Mouse (Mus musculus) splenic B cell, adult 2 months (primary cell): ENCODE results near the gene Edem2.

Experiments used
- DNase-seq: peaks from one replicate; pipeline ENCODE4 v3.0.0-alpha.2; 2011; ENCODE audit warnings: low read depth, low spot score
- H3K27me3 ChIP-seq: 2 replicates; pipeline ENCODE4 v1.6.1; 2012; ENCODE audit warnings: mild to moderate bottlenecking, low read length, moderate library complexity, mixed read lengths; ENCODE audit not compliant: control insufficient read depth, poor library complexity, insufficient read depth, severe bottlenecking
- H3K36me3 ChIP-seq: 2 replicates; pipeline ENCODE4 v1.6.1; 2012; ENCODE audit warnings: mild to moderate bottlenecking, low read length, moderate library complexity, mixed read lengths; ENCODE audit not compliant: control insufficient read depth, poor library complexity, insufficient read depth, severe bottlenecking

The Edem2 gene

DNA sequence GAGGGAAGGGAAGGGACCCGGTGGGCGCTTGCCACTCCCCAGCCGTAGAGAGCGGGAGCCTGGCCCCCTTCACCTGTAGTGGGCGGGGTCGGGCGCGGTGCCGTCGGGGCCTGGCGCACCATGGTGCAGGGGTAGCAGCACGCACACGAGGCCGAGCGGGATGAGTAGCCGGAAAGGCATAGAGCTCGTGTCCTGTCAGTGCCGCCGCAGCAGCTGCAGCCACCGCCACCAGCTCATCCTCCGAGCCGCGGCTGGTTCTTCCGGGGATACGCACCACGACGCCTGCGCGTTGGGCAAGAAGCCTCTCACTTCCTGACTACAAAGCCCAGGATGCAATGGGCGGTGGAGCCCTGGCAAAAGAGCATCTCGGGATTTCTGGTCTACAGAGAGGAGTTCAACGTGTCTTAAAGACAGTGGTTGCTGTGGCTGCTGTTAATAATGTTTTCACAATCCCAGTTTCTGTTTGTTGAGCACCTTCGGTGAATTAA is at the start of gene Edem2:
Gene Edem2 (minus strand): TSS at position 318 of the 488 bp plus-strand sequence.
- no peaks in the 10 kb centered on the region for H3K27me3 ChIP-seq
- peak; percentile 95 for DNase-seq
- H3K36me3 ChIP-seq: no peaks in the 10 kb centered on the region

DNA sequence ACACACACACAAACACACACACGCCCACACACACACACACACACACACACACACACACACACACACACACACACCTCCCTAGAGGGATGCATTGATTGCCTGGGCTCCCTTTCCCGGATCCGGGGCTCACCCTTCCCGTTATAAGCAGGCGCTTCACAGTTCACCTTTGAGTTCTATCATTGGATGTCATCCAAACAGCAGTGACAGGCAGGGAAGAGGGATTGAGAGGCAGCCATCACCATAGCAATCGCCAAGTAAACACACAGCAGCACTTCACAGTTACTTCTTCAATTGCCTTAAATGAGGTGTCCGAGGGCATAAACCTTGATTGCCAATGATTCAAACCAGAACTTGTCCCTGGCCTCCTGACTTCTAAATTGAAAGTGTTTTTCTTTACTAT is 49.8 kb upstream of the Edem2 start:
- Histone ChIP-seq H3K36me3 (no peaks in the 10 kb centered on the region), H3K27me3 (no peaks in the 10 kb centered on the region)
- no peak for DNase-seq

DNA sequence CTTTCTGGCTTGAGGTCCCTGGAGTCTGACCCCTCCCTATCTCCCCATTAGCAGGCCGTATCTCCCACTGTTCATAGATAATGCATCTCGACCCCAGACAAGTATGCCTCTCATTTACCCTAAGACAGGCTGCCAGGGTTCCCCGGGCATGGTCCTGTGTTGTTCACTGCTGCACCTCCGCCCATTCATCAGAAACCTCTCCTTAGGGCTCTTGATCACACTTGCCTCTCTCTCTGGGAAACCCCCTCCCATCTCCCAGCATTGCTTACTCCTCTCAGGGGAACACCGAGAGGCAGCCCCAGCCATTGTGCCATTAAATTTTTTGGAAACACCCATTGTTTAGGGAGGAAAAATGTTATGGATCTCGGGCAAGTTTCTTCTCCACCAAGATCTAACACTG is 48.7 kb upstream of the Edem2 start:
- Histone ChIP-seq H3K27me3 (no peaks in the 10 kb centered on the region), H3K36me3 (no peaks in the 10 kb centered on the region)
- no peak for DNase-seq

DNA sequence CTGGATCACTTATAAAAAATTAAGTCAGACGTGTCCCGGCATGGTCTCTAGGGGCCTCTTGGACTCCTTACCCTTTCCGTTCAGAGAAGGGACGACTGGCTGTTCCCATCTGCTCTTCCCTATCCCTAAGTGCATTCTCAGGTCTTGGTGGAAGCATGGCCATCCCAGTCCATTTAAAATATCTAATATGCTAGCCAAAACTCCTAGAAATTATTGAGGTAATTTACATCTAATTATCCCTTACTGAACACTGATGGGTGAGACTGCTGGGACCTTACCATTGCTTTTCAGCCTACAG is 48.4 kb upstream of the Edem2 start:
- DNase-seq: no peak
- Histone ChIP-seq H3K27me3 (no peaks in the 10 kb centered on the region), H3K36me3 (no peaks in the 10 kb centered on the region)

DNA sequence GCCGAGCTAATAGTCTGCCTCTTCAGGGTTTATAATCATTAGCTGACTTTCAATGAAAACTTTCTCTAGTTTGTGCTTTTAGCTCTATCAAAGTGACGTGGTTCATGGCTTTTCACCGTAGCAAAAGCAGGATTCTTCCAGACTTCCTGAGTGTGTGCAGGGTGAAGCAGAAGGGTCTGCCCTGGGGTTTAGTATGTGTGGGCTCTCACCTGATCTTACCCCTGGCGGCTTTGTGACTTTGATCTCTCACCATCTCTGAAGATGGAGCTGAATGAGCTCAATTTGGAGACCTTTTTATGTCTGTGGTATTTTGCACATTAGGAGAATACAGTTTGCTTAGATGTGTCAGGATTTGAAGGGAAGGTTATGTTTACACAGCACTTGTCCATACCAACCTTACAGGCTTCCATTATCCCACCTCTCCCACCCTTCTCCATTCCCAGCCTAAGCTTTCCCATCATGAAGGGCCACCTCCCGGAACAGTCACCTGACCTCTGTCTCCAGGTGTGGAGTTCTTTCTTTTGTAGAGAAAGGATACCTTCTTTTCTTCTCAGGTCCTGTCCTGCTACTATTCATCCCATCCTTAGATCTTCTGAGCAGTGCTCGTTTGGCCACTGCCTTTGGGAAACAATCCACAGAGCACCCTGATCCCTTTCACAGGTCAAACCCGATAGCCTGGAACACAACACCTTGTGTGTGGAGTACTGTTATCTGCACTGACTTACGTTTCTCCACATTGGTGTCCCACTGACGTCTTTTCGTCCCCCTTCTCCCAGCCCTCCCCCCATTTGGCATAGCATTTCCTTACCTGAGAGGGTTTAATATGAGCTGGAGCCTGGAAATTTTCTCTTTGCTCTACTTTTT is 47.8 kb upstream of the Edem2 start:
- no peaks in the 10 kb centered on the region for H3K36me3 ChIP-seq
- no peak for DNase-seq

DNA sequence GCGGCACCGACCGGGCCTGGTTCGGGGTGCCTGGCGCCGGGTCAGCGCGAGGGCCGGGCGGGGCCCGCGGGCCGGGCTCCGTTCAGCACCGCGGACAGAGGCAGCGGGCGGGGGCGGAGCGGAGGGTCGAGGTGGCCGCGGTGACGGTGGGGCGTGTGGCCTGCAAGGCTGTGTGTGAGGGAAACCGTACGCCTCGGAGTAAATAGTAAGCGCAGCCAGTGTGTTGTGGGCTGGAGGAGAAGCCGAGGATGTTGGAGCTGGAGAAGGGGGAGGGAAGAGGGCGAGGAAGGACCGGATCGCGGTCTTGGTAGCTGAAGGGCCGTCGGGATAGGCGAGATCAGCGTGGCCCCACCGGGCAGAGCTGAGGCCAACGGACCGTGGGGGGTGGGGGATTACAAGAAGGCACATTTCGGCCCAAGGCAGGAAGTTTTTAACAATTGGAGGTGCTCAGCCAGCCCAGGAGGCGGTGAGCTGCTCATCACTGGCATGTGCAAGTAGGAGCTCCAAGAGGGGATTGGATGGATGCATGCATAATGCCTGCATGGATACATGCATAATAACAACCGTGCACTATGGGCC is 46.5 kb upstream of the Edem2 start:
- H3K36me3 ChIP-seq: no peaks in the 10 kb centered on the region
- H3K27me3 ChIP-seq: no peaks in the 10 kb centered on the region
- DNase-seq: peak; percentile 41

More for the DNA sequence above, 47.8 kb upstream of the Edem2 start:
- H3K27me3 ChIP-seq: no peaks in the 10 kb centered on the region

DNA sequence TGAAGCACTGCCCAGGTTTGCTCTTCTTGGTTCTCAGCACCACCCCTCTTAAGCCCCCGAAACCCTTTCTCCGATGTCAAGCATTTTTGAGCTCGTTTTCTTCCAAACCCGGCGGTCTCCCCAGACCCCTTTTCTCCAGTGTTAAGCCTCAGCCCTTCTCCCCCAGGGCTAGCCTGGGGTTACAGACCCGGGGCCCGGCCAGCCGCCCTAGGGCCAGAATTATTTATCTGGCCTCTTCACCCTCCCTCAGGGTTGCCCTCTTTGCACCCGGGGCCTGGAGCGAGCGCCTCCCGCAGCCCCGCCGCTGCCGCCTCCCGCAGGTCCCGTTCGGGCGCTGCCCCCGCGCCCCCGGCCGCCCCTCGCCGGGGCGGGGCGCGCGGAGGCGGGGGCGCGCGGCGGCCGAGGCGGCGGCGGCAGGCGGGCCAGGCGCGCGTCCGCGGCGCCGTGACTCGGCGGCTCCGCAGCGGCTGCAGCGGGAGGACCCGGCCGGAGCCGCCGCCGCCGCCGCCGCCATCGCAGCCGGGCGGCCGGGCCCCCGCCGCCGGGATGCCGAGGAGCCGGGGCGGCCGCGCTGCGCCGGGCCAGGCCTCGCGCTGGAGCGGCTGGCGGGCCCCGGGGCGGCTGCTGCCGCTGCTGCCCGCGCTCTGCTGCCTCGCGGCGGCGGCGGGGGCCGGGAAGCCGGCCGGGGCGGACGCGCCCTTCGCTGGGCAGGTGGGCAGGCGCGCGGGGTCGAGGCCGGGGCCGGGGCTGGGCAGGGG is 45.8 kb upstream of the Edem2 start, which contains the start of gene Mmp24:
Gene Mmp24 (plus strand): TSS at position 416 of the 758 bp plus-strand sequence.
- no peaks in the 10 kb centered on the region for H3K27me3 ChIP-seq
- no peak for DNase-seq
- no peaks in the 10 kb centered on the region for H3K36me3 ChIP-seq

DNA sequence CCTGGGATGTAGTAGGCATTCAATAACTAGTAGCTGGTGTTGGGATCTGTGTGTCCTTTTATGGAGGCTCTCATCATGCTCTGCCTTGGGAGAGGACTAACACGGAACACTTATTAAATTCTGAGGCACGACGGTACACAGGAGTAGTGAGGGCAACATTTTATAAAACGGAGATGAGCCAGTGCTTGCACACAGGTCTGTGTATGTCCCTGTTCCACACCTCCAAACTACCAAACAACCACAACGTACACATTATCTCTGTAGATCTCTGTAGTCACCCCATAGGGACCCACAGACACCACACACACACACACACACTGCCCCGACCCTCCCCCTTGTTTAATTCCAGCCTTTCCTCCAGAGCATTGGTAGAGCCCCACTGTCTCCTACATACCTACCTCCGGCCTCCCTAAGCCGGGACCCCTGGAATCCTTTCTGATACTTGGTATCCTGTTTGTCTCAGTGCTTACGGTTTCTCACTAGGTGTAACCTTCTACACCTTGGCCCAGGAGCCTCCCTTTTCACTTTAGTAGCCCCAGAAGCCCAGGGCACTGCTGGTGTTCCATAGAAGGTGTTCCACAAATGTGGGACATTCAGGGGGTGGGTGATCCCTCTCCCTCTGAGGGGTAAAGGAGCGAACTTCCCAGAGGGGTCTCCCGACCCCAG is 45.1 kb upstream of the Edem2 start:
- H3K27me3 ChIP-seq: no peaks in the 10 kb centered on the region
- H3K36me3 ChIP-seq: no peaks in the 10 kb centered on the region
- no peak for DNase-seq

DNA sequence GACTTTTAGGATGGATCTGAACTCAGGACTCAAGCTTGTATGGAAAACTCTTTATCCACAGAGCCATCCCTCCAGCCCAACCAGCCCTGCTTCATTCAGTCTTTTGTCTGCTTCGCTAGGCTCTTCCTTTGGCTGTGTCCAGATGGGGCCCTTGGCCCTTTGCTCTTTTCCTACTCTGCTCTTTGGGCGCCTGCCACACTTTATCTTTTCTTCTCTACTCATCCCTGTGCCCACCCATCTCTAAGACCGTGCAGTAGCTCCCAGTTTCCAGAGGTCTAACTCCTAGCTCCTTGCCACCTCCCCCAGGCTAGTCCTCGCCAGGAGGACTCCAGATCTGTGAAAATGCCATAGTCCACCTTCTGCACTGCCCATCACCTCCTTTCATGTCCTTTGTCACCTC is 44.4 kb upstream of the Edem2 start:
- Histone ChIP-seq H3K36me3 (no peaks in the 10 kb centered on the region), H3K27me3 (no peaks in the 10 kb centered on the region)
- no peak for DNase-seq

DNA sequence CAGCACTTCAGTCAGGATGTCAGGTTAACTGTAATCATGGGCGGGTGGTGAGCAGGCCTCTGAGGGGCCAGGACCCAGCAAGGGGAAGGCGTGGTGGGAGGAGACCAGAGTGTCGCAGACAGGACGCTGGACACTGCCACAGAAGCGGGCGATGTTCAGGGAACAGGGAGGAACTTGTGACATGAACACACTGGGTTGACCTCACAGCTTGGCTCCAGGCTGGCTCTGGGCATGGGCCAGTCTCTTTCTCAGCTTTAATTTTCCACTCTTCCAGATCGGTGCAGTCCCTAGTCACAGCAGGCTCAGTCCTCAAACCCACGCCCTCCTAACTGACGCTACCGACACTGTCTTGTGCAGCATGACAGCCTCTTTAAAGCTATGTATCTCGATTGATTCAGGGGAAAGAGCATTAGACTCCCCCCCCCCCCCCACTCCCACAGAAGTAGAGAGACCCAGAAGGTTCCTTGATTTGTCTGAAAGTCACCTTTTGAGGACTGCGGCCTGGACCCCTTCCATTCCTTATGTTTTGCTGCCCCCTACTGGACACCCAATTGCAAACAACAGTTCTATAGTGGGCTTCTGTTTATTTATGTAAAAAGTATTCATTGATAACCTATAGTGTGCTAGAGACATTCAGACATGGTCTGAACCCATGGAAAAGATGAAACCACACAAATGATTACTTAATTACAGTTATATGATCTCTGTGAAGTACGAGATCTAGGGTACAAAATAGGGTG is 35.6 kb upstream of the Edem2 start:
- H3K36me3 ChIP-seq: no peaks in the 10 kb centered on the region
- no peaks in the 10 kb centered on the region for H3K27me3 ChIP-seq
- DNase-seq: peak; percentile 85

DNA sequence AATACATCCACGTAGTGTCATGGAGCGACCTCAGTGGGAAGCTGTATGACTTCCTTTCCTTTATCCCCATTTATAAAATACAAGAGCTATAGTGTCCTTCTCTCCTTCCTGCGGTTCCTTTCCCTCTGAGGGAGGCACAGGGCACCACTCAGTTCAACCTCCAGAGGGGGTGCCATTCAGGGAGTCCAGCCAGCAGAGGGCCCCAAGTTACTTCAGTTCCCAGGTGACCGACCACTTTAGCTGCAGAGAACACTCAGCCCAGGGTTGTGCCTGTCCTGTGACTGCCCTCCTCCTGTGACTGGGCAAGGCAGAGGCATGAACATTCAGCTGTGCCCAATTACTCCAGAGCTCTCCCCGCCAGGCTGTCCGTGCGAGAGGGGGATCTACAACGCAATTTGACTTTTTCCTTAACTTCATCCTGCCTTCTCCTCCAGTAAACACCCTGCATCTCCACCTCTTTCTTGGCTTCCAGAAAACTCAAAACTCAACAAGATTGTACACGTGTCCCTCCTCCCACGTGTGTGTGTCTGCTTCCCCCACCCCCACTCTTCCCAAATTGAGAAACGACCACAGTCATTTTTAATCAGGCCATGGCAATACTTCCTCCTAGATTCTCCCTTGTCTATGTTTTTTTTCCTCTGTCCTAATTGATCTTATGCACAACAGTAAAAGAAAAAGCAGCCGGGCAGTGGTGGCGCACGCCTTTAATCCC is 27.7 kb upstream of the Edem2 start:
- no peaks in the 10 kb centered on the region for H3K36me3 ChIP-seq
- no peaks in the 10 kb centered on the region for H3K27me3 ChIP-seq
- peak; percentile 9 for DNase-seq

DNA sequence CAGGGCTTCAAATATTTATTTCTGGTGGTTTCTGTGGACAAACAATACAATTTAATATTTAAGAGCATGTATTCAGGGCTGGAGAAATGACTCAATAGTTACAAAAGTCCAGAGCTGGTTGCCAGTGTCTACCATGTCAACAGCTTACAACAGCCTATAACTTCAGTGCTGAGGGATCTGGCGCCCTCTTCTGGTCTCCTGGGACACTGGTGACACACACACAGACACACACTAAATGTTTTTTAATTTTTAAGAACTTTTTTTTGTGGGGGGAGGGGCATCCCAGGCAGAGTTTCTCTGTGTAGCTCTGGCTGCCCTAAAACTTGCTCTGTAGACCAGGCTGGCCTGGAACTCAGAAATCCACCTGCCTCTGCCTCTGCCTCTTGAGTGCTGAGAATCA is 26.5 kb upstream of the Edem2 start:
- DNase-seq: peak; percentile 63
- Histone ChIP-seq H3K36me3 (no peaks in the 10 kb centered on the region), H3K27me3 (no peaks in the 10 kb centered on the region)

DNA sequence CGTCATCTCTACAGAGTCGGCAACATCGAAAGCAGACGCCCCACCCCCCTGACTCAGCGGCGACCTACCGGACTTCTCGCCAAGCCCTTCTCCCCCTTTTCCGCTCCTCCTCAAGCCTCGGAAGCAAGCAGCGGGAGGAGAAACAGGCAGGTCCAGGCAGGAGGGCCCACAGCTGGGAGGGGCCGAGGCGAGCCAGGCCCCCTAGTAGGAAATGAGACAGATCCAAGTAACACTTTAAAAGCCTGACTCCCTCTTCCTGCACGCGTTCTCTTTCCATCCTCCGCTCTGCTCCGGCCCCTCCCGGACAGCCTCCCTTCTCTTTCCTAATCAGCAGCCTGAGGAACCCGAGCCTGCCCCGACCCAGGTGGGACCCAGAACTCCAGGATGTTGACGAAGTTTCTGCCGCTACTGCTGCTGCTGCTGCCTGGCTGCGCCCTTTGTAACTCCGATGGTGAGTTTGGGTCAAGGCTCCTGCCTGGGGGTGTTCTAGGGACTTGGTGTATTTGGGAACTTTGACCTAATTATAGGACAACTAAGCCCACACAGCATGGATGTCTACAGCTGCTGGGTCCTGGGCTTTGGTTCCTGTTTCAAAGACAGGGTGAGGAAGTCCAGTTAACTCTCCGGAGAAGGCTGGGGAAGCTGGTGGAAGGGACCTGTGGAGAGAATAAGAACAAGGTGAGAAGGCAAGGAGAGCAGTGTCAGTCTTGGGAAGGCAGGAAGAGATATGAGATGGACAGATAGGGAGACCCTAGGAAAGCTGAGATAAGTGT is 21.9 kb upstream of the Edem2 start, which contains the start of gene Procr:
Gene Procr (plus strand): TSS at position 104 of the 773 bp plus-strand sequence.
- H3K27me3 ChIP-seq: no peaks in the 10 kb centered on the region
- no peak for DNase-seq
- H3K36me3 ChIP-seq: no peaks in the 10 kb centered on the region
